Mouse (Mus musculus) gastrocnemius, adult 8-10 months (tissue): ENCODE measurements around the gene Igf1. TPM values are rescaled to one million over a fixed set of nuclear protein-coding genes. Genes with fewer than 3 reads are reported as not detected.
A peak's percentile ranks its signal among the peaks of the same experiment; 100 is the strongest.

Source experiments
- DNase-seq, 2 experiments: peaks; one replicate each; pipeline ENCODE4 v3.0.0; 2022; ENCODE audit warnings: low spot score in 2 of 2
- total RNA-seq, 4 experiments: library from RNA; stranded (reverse); gene quantifications; 2 replicates each; pipeline ENCODE4 v1.2.4; 2022

The Igf1 gene
- total RNA-seq, 4 experiments from 2014 or later = 4.8 to 9.8 (median 6.7) TPM

- no peak for DNase-seq
Observed at GRCm38 (mm10) chr10:87895351-87895750, 37.3 kb downstream of the Igf1 start.

DNA sequence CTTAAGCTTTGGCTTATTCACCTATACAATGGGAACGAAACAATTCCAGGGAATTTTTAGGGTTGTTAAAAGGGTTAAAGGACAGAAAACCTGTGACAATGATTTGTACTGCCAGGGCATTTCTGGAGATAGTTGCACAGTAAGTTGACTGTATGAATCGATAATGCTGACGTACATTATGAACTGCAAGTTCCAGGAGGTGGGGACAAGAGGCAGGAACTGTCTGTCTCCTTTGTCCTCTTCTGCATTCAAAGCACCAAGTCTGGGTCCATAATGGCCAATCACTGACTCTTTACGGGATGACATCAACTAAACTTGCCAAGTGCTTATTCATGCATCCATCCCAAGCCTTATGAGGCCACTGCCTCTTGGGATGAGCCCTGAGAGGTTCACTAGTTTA lies 39.3 kb downstream of the Igf1 start:
- no peak for DNase-seq

DNA sequence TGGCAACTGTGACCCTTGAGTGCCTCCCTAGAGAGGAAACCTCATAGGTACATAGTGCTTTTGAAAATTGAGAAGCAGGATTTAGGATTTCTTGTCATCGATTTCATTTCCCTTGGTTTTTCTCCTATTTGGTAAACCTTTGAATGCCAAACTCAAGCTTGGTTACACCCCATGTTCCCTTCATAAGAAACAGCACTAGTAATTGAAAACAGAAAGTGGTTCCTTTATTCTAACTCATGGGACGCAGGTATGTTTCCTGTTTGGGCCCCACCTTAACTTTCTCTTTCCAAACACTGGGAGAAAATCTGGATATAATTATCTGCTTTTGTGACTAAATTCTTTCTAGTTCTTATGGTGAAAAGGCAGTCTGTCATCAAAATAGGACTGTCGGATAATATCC lies 40.8 kb downstream of the Igf1 start:
- no peak for DNase-seq

GRCm38 (mm10) chr10:87901916-87902315 lies 43.9 kb downstream of the Igf1 start:
- peak; percentile 43 to 63 for DNase-seq

DNA sequence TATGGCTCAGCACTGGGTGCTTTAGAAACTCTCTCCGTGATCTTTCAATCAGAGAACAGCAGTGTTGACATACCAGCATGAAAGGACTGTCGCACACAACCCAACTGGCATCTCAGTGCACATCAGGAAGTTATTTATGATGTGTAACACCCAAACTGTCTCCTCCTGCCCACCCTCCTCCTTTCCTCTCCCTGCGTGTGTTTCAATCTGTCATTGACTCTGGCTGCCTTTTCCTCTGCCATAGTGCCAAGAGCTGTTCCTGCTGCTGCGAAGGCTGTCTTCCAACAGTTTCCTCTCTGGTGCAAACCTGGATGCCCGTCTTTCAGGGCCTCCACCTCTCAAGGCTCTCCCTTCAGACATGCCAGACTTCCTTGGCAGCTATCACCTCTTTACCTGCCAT lies 46.3 kb downstream of the Igf1 start:
- no peak for DNase-seq

DNA sequence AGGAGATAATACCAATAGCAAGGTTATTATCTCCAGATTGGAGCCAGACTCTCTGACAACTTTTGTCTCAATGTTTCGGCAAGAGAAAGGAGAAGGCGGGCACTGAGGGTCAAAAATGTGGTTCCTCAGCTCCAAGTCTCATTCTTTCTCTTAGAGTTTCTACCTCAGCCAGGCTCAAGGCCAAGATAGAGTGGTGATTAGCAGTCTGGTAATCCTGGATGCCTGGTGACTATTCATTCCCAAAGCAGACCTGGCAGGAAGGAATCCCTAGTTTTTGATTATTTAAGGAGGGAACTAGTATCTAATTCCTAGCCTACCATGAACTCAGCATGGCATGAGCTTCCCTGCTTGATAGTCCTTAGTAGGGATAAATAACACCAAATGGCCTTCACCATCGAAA lies 47.0 kb downstream of the Igf1 start:
- DNase-seq = no peak

DNA sequence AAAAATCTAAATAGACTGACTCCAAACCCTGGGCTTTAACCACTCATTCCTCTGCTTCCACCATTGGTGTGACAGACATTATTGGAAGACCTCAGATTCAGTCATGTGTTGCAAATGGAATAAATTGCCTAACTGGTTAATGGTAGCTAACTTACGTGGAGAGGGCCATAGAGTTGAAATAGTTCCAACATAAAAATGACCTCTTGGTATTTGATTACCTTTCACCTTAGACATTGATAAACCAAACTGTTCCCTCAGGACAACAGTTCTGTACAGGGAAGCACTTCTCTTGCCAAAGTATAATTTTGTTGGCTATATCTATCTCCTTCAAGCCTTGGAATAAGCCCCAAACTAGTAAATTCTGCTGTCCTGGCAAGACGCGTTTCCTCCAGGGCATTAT lies 48.1 kb downstream of the Igf1 start:
- DNase-seq = no peak

- DNase-seq = no peak
Observed at GRCm38 (mm10) chr10:87906757-87907307, 48.8 kb downstream of the Igf1 start.

- no peak for DNase-seq
Observed at GRCm38 (mm10) chr10:87913852-87914251, 55.8 kb downstream of the Igf1 start.

DNA sequence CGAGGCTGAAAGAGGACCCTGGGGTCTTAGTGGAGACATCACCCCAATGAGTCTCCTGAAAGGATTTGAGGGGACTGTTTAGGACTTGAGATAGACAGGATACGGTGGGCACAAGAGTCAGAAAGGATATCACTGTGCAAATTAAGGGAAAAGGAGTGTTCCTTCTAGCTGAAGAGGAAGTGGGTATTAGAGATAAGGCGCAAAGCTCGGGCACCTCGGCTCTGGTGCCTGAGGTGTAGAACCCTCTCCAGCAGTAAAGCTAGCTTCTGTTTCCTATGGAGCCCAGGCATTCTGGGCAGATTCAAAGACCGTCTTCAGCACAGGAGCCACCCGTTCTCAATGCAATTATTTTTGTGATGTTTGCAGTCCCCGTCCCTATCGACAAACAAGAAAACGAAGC lies 56.9 kb downstream of the Igf1 start:
- no peak for DNase-seq

GRCm38 (mm10) chr10:87915782-87916181 lies 57.7 kb downstream of the Igf1 start:
- DNase-seq = no peak

DNA sequence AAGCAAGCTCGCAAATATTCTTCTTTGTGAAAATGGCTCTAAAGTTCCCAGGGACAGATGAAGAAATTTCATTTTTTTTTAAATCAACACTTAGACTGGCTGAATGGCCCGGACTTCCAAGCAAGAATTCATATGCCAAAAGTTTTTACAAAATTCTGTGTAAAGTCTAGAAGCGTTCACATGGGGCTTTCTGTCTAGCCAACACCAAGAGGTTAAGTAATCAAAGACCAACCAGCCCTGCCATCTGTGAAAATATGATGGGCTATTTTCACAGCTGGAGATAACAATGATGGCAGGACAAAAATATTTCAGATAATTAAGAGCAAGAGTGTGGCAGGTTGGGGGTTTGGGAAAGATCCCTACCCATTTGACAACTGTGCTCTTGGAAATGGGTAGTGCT lies 64.2 kb downstream of the Igf1 start:
- DNase-seq = no peak

- no peak for DNase-seq
Observed at GRCm38 (mm10) chr10:87926564-87926963, 68.5 kb downstream of the Igf1 start.

- DNase-seq = peak in 1 of 2 experiments; percentile 13
Observed at GRCm38 (mm10) chr10:87927131-87927609, 69.1 kb downstream of the Igf1 start.

- no peak for DNase-seq
Observed at GRCm38 (mm10) chr10:87948192-87948591, 90.1 kb downstream of the Igf1 start.

DNA sequence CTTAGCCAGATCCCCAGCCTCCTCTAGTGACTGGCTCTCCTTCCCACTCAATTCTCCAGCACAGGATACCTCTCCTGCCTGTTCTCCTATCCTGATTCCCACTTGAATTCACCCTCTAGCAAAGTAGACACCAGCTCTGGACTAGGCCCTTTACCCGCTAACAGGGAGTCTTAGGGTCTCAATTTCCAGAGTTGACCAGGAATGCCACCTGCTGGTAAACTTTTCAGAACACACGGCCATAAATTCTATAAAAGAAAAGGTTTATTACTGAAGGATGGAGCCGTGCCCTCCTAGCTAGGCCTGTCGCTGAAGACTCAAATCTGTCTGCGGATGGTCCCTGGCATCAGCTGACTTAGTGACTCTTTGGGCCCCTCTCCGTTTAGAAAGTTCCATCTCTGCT lies 113.5 kb downstream of the Igf1 start:
- DNase-seq = no peak

- no peak for DNase-seq
Observed at GRCm38 (mm10) chr10:87973911-87974631, 116.0 kb downstream of the Igf1 start.

DNA sequence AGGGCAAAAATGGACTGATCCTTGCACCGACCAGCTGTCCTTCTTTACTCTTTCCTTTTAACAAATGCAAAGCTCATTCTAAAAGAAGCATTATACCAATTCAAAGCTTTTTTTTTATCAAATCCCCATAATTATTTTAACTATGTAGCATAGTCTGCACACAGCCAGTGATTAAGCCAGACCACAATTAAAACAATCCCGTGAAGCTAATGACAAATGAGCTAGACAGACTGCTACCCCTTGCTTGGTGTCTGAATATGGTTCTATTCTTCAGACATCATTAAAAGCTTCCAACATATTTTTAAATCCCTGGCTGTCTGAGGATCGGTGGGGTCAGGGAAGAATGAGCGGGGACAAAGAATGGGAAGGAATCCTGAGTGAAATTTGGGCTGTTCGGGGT lies 127.3 kb downstream of the Igf1 start:
- no peak for DNase-seq

- DNase-seq = no peak
Observed at GRCm38 (mm10) chr10:87986201-87986600, 128.1 kb downstream of the Igf1 start.
